Mouse (Mus musculus) layer of hippocampus, postnatal 25 days (tissue): ENCODE data around the gene Pttg1ip. TPM values are rescaled to one million over a fixed set of nuclear protein-coding genes. Genes with fewer than 3 reads are reported as not detected.
A peak's percentile ranks its signal among the peaks of the same experiment; 100 is the strongest.

Experiments used
- DNase-seq, 2 experiments: peaks; one replicate each; pipeline ENCODE4 v3.0.0; 2022; ENCODE audit warnings: mixed read lengths in 2 of 2, low spot score in 1 of 2; ENCODE audit errors: extremely low spot score in 1 of 2
- total RNA-seq, 2 experiments: library from RNA; stranded (reverse); gene quantifications; 2 replicates each; pipeline ENCODE4 v1.2.3; 2021

Gene Pttg1ip
- total RNA-seq, 2 experiments from 2014 or later: 68.2 to 69.4 TPM

GRCm38 (mm10) chr10:77605908-77606826, 24.6 kb downstream of the Pttg1ip start, which contains the start of the genes Sumo3 and Gm49325:
Sumo3 (plus strand) TSS chr10:77606097.
Gm49325 (plus strand) TSS chr10:77606197.
- DNase-seq: peak; percentile 81 to 84

- no peak for DNase-seq
These were observed 25.3 kb downstream of the Pttg1ip start for GRCm38 (mm10) chr10:77606855-77607254.

GRCm38 (mm10) chr10:77607441-77607840, 25.9 kb downstream of the Pttg1ip start:
- DNase-seq: no peak

GRCm38 (mm10) chr10:77608589-77608988, 27.1 kb downstream of the Pttg1ip start:
- DNase-seq: no peak

- no peak for DNase-seq
These were observed 28.9 kb downstream of the Pttg1ip start for GRCm38 (mm10) chr10:77610221-77610961.

GRCm38 (mm10) chr10:77613409-77613808, 31.9 kb downstream of the Pttg1ip start:
- DNase-seq: no peak

- DNase-seq: no peak
These were observed 34.1 kb downstream of the Pttg1ip start for GRCm38 (mm10) chr10:77615647-77616046.

- no peak for DNase-seq
These were observed 34.6 kb downstream of the Pttg1ip start for GRCm38 (mm10) chr10:77616166-77616565.

- no peak for DNase-seq
These were observed 35.4 kb downstream of the Pttg1ip start for GRCm38 (mm10) chr10:77616926-77617325.

- DNase-seq: no peak
These were observed 40.0 kb downstream of the Pttg1ip start for GRCm38 (mm10) chr10:77621546-77621945.

GRCm38 (mm10) chr10:77622055-77622988, 40.8 kb downstream of the Pttg1ip start, which contains the start of gene Ube2g2:
Ube2g2 (plus strand) TSS chr10:77622275.
- peak; percentile 91 to 92 for DNase-seq

- no peak for DNase-seq
These were observed 41.6 kb downstream of the Pttg1ip start for GRCm38 (mm10) chr10:77623069-77623492.

- no peak for DNase-seq
These were observed 42.3 kb downstream of the Pttg1ip start for GRCm38 (mm10) chr10:77623639-77624400.

- peak in 1 of 2 experiments; percentile 27 for DNase-seq
These were observed 43.1 kb downstream of the Pttg1ip start for GRCm38 (mm10) chr10:77624570-77624995.

GRCm38 (mm10) chr10:77626036-77626435, 44.5 kb downstream of the Pttg1ip start:
- DNase-seq: no peak

GRCm38 (mm10) chr10:77626591-77626990, 45.1 kb downstream of the Pttg1ip start:
- no peak for DNase-seq

GRCm38 (mm10) chr10:77627497-77627896, 46.0 kb downstream of the Pttg1ip start:
- peak; percentile 71 to 89 for DNase-seq

GRCm38 (mm10) chr10:77629163-77629562, 47.6 kb downstream of the Pttg1ip start:
- no peak for DNase-seq

GRCm38 (mm10) chr10:77629970-77630369, 48.5 kb downstream of the Pttg1ip start:
- no peak for DNase-seq
